Mouse (Mus musculus) testis, postnatal 14 days (tissue): Measurements from ENCODE around the gene N4bp3.
A peak's percentile ranks its signal among the peaks of the same experiment; 100 is the strongest.
"Not testable (repeated sequence)": the region's sequence is repeated elsewhere in the genome, so short reads cannot be mapped to it uniquely, and the experiment has no call there.

Experiments used
- DNase-seq: peaks from one replicate; pipeline ENCODE4 v3.0.0; 2021; ENCODE audit warnings: low spot score

The N4bp3 gene

DNA sequence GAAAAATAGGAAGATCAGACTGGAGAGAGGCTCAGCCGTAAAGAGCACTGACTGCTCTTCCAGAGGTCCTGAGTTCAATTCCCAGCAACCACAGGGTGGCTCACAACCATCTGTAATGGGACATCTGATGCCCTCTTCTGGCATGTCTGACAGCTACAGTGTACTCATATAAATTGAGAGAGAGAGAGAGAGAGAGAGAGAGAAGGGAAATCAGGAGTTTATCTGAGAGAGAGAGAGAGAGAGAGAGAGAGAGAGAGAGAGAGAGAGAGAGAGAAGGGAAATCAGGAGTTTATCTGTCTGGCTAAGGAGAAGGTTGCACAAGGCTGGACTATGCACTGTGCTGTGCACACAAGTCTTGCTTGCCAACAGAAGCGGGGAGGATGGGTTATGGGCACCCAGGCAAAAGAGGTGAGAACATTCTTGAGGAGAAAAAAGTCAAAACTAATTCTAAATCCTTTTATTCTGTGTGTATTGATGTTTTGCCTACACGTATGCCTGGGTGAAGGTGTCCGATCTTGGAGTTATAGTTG lies 2.3 kb upstream of the N4bp3 start:
- no peak for DNase-seq

- DNase-seq = no peak
These were observed 381 bp downstream of the N4bp3 start for GRCm38 (mm10) chr11:51650261-51650660.

GRCm38 (mm10) chr11:51649889-51650199 lies 798 bp downstream of the N4bp3 start:
- no peak for DNase-seq

GRCm38 (mm10) chr11:51649111-51649888 lies 1.3 kb downstream of the N4bp3 start:
- no peak for DNase-seq

DNA sequence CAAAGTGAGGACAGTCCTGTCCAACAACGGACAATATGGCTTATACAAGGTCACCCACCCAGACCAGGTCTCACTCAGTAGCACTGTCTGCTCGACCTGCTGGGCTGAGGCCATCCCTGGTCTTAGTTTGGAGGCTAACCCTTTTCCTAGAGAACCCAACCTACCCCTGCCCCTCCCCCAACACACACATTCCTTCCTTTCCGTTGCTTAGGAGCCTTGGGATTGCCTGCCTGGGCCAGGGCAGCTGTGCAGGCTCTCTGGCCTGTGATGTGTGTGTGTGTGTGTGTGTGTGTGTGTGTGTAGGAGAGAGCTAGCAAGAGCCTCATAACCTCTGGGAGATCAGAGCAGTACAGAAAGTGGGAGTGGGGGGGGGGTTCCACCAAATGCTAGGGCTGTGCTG lies 2.1 kb downstream of the N4bp3 start:
- DNase-seq = no peak

DNA sequence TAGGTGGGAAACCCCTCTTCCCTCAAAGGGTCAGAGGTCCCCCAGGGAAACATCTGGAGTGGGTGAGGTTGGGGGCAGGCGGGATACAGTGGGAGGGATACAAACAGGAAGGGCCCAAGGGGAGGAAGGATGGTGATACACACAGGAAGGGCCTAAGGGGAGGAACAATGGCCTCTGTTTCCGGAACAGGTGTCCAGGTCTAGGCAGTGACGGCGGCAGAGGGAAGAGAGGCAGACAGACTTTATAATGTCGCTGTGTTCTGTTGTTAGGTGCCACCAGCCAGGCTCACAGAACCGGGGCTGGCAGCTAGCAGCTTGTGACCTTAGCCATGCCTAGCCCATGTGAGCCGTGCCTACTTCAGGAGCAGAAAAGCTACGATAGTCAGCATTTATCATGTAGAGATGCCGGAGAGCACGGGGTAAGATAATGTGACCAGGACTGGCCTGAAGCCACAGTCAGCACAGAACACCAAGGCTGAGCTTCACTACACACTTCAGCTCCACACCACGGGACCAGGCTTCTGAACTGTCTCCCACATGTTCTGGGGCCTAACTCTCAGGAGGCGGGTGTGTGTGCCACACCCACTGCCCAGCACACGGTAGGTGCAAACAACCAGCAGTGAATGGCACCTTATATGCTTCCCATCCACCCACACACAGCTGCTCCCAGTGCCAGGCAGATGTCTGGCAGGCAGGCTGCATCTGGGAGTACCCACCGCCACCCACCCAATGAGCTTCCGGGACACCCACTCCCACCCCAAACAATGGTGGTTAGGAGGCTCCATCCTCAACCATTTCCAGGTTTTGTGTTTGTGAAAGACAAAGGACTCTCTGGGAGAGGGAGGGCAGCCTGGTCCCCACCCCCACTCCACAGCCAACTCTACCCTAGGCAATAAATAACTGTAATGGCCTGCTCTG lies 3.6 kb downstream of the N4bp3 start:
- no peak for DNase-seq

- DNase-seq = no peak
These were observed 4.4 kb downstream of the N4bp3 start for GRCm38 (mm10) chr11:51646245-51646644.

DNA sequence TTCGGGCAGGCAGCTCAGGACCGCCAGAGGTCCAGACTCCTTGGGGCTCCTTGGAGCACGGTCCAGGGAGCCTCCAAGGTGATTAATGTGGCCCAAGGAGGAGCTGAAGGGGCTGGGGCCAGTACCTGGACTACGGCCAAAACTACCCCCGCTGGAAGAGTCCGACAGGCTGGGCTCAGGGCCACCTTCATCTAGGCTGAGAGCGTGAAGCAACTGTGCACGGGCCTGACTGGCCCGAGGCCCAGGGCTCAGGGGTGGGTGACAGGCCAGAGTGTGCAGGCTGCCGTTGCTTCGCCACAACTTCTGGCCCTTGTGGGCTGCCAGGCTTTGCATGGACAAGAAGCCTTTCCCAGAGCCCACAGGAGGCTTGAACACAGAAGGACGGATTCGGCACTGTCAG lies 5.3 kb downstream of the N4bp3 start:
- DNase-seq = no peak

- DNase-seq = no peak
These were observed 6.4 kb downstream of the N4bp3 start for GRCm38 (mm10) chr11:51644217-51644616.

GRCm38 (mm10) chr11:51643761-51644160 lies 6.9 kb downstream of the N4bp3 start:
- DNase-seq = no peak

DNA sequence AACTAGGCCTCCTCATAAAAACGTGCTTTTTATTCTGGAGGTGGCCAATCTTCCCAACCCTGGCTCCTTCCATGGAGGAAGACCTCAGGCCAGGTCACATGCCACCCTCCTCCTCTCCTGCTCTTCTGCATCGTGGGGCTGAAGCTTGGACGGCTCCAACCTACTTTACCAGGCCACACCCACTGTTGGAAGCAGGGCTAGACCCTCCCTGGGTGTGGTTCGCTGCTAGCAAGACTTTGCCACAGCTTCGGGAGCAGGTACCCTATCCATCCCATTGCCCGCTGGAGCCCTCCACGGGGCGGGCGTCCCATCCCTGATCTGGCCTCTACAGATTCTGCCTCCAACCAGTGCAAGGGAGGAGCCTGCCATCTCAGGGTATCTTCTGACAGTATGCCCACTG lies 7.4 kb downstream of the N4bp3 start:
- no peak for DNase-seq

- DNase-seq = no peak
These were observed 9.9 kb downstream of the N4bp3 start for GRCm38 (mm10) chr11:51640748-51641147.

DNA sequence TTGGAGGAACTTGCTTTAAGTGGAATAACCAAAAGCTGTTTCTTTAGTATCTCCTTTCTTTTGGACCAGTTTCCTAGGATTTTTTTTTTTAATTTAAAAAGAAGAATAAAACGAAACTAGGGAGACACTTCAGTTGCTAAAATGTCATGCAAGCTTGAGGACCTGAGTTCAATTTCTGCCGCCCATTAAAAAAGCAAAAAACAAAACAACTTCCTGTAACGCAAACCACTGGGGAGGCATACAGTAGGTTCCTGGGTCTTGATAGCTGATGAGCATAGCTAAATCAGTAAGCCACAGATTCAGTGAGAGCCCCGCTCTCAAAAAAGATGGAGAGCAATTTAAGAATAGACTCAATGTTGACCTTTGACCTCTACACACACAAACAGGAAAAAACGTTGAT lies 12.1 kb downstream of the N4bp3 start:
- no peak for DNase-seq

DNA sequence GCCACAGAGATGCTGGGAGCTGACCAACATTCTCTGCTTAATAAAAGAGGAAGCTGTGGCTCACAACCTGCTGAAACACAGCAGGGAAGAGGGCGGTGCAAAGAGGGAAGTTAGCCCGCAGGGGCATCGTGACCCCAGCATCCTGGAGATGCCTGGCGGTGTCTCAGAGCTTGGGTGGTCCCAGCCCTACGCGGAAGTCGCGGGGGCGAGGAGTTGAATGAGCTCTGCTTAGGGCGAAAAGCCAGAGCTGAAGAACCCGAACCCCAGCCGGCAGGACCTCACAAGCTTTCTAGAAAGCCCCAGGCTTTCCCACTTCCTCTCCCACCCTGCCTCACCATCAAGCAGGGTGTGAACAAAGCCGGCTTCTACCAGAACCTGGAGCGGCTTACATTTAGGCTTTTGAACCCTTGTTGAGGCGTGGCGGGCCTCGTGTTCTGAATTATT lies 12.6 kb downstream of the N4bp3 start:
- peak; percentile 47 for DNase-seq

DNA sequence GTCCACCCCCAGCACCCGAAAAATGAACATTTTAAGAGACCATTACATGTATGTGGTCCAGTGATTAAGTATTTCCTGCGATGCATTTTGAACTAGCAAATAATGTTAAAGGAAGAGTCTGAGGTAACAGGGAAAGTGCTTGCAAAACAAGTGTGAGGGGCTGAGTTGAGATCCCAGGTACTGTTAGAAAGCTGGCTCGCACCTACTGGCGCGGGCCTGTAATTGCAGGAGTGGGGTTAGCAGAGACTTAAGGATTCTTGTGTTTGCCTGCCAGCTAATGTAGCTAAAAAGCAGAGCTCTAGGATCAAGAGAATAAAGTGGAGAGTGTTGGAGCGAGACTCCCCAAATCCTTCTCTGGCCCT lies 14.3 kb downstream of the N4bp3 start:
- no peak for DNase-seq

GRCm38 (mm10) chr11:51635525-51636322 lies 14.9 kb downstream of the N4bp3 start, which contains the start of gene Rmnd5b:
Gene Rmnd5b, minus strand, starts transcription at chr11:51635896.
- peak; percentile 89 for DNase-seq

DNA sequence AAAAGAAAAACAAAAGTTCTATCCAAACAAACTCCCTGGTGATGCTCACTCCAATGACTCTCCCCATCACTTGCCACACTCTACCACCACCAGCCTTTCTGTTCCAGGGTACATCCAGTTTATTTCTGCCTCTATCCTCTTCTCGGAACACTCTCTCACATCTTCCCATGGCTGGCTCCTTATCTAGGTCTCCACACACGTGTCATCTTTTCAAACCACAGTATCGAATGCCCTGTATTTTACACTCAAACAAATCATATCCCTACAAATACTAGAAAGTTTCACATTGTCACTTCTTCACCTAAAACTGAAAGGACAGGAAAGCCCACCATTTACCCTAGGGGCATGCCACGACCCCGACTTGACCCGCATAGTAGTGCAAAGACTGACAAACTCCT lies 15.5 kb downstream of the N4bp3 start:
- DNase-seq = no peak

DNA sequence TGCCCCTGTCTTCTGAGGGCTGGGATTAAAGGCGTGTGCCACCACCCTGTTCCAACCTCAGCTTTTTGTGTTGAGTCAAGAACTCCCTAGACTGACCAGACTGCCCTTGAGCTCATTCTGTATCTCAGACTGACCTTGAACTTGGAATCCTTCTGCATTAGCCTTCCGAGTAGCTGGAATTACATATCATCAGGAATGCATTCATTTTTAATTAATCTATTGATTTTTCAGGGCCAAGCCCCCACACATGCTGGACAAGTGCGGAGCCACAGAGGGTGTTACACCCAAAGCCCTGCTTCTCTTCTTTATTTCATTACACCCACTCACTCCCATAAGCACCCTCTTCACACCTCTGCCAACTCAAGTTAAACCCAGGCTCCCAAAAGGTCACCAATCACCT lies 16.9 kb downstream of the N4bp3 start:
- no peak for DNase-seq

DNA sequence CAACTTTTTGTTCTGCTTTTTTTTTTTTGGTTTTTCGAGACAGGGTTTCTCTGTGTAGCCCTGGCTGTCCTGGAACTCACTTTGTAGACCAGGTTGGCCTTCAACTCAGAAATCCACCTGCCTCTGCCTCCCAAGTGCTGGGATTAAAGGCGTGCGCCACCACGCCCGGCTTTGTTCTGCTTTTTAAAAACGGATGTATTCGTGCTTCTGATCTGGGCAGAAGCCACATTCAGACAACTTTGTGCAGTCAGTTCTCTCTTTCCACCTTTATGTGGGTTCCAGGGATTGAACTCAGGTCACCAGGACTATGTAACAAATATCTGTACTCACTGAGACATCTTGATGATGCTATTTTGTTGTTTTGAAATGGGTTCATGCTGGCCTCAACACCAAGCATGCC lies 17.4 kb downstream of the N4bp3 start:
- not testable (repeated sequence) for DNase-seq

- DNase-seq = no peak
These were observed 18.4 kb downstream of the N4bp3 start for GRCm38 (mm10) chr11:51632130-51632753.

DNA sequence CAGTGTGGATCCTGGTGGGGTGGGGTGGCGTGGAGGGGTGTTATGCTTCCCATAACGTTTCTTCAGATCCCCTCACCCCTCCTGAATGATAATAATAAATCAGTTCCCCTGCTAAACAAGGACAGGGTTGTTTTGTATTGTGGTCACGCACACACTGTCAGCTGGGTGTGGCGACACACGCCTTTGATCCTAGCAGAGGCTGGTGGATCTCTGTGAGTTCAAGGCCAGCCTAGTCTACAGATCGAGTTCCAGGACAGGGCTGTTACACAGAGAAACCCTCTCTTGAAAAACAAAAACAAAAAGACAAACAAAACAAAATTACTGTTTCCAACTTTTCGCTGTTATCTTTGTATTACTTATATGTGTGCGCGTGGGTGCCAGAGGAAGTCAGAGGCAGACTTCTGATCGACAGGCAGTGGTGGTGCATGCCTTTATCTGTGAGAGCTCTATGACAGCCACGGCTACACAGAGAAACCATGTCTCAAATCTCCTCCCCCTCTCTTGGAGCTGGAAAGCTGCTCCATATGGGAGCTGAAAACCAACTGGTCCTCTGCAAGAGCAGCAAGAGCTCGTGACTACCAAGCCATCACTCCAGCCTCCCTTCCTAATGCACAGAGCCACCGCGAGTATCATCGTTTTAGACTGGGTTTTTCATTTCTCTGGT lies 20.9 kb downstream of the N4bp3 start:
- DNase-seq = no peak
